Mouse (Mus musculus) heart, adult 9 months (tissue): ENCODE data around the gene Tnik.

Experiments used
- DNase-seq, 2 experiments: peaks; one replicate each; pipeline ENCODE4 v3.0.0; 2022; ENCODE audit warnings: low spot score in 2 of 2

Gene Tnik

DNA sequence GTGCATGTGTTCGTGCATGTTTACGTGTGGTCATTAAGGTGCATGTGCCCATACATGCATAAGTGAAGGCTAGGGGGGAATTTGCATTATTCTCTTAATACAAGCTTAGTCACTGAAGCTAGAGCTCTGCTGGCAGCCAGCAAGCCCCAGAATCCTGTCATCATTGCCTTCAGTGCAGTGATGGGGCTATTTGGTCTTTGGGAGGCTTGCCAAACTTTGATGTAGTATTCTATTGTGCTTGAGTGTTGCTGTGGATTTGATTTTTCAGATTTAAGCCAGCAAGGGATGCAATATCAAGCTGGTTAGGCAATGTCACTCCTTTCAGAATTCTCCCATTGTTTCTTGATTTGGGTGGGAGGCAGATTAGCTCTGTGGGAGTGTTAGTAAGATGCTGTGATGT, 336.5 kb downstream of the Tnik start:
- no peak for DNase-seq

DNA sequence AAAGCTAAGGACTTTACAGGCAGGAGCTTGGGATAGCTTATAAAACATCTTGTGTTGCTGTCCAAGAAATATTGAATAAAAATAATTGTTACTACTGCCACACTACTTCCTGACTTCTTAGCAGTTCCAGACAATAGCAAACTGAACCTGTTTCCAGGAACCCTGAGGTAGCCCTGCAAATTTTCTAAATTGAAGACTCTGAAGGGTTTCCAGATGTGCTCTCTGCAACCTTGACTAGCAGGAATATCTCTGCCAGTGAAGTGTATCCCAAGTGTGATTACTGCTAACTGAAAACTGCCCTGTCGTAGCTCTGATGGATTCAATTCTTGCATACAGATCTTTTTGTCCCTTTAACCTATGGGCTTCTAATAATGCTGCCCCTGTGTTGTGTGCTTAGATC, 343.7 kb downstream of the Tnik start:
- no peak for DNase-seq

DNA sequence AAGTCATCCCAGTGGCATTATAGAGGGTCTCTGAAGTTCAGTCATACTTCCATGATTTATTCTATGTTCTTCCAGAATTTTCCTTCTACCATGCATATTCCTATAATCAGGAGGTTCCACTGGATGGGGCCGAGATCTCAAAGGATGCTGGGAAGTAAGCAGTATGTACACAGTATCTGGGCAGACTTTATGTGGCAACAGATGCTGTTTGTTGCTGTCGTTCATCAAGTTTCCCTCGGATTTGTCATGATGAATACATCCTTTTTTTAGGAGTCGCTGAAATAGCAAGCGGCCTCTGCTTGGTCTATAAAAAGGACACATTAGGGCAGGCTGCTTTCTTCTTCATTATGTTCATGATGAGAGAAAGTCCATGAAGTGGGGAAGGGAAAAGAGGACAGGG, 349.3 kb downstream of the Tnik start:
- DNase-seq, result no peak

DNA sequence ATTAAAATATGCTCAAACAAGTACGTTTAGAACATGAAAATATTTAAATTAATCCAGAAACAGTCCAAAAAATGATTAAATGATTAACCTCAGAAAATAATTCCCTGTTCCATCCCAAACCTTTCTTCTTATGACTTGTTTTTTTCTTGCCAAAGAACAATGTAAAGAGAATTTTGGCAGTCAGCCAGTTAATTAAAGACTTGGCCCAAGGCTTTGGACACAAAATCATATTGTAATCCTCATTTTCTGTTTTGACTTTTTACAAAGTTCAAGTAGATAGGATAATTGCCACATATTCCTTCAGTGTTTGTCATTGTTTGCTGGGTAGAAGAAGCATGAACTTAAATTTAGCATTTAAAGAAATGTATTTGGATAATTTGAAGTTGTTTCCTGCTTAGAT, 353.4 kb downstream of the Tnik start:
- DNase-seq, result no peak

DNA sequence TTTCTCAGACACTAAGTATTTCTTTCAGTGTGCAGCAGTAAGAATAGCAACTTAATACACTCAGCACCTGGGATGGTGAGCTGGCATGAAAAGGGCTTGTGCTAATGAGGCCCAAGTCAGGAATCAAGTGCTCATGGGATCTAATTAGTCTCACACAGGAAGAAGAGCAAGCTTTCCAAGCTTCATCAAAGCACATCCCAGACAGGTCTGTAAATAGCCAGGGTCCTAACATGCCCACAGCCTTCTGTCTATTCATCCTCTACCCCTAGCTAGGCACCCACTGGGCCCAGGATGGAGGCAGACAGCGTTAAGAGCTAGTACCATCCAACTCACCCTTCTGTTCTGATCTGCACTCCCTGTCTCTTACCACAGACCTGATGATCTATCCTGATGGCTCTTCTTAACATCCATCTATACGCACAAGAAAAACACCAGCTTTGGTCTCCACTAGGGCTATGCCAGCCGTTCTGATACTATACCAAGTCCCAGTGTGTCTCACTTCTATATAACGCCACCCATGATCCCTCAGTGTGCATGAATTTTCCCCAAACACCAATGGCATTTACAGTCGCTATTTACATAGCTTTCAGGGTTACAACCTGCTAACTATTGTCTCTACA, 354.1 kb downstream of the Tnik start:
- DNase-seq, result no peak

DNA sequence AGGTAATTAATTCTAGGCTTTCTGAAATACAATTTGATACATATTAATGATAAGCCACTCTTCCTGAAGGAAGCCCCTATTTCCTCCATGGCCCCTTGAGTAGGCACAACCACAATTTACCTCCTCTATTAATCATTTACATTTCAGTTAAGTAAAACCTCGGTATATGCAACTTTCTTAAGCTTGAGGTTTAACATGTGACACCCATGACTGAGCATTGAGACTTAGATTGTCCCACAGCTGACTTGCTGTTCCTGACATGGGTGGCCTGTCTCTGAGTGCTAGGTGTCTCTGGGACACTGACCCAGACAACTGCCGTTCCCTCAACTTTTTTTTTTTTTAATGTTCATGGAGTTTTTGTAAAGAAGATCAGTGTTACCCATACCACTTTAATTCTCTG, 358.8 kb downstream of the Tnik start:
- no peak for DNase-seq

DNA sequence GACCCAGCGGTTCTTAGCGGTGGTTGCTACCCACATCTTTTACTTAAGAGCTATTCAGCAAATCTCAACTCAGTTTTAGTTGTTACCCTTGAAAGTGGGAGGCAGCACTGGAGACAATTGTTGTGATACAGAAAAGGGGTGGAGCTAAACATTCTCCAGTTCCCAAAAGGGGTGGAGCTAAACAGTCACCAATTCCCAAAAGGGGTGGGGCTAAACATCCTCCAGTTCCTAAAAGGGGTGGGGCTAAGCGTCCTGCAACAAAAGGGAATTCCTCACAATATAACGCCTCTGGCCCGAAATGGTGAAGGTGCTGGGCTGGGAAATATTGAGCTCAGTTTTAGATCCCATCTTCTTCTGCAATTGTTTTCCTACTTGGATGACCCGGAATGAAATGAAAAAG, 363.8 kb downstream of the Tnik start:
- no peak for DNase-seq

DNA sequence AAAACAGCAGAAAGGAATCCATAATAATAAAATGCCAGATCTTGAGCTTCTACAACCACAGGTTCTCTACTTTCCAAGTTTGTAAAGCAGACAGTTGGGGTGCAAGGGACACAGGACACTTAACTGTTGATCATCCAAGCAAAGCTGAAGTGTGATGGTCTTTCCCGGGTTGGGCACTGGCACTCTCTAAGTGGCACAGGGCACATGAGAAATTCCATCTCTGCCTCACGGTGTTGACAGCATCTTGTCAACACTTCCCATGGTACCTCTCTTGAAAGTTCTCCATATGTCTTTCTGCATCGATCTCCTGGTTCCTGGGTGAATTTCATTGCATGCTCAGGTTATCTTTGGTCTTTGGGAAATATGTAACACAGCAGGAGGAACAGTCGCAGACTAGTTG, 373.8 kb downstream of the Tnik start:
- DNase-seq, result no peak

DNA sequence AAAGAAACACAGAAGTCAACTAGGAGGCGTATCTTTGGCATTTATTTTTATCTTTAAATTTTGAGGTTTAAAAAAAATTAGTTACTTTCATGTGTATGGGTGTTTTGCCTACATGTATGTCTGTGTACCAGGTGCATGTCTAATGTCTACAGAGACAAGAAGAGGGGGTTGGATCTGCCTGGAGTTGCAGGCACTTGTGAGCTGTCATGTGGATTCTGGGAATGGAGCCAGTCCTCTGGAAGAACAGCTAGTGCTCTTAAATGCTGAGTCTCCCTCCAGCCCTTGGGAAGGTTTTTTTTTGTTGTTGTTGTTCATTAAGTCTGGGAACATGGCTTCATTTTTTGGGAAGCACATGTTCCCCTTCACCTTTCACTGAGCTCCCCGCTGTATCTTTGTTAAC, 375.9 kb downstream of the Tnik start:
- DNase-seq, result peak; percentile 61 to 63

DNA sequence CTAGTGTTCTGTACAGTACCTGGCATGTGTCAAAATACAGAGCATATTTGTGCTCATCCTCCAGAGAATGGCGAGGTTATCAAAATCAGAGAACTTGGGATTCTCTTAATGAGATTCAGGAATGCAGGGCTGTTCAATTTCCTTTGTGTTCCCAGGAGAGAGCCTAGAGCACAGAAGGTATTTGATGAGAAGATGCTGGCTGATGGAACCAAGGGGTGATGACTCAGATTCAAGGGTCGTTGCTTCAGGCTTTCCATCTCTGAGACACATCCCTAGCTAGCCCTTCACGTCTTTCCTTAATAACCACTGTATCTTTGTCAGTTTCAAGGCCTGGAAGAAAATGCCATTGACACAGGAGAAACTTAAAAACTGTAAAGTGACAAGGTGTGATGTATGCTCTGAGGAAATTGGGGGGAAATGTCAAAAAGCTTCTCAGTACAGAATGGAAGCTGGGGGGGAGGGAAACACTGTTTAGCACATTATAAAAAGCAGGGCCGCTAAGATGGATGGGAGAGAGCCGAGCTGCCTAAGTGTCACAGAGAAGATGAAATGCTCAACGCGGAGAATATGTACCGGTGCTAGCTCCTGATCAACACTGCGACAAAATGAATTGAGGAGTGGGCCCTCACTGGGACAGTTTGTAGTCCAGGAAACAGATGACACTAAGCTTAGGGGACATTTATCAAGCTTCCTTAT, 380.4 kb downstream of the Tnik start:
- DNase-seq, result no peak

DNA sequence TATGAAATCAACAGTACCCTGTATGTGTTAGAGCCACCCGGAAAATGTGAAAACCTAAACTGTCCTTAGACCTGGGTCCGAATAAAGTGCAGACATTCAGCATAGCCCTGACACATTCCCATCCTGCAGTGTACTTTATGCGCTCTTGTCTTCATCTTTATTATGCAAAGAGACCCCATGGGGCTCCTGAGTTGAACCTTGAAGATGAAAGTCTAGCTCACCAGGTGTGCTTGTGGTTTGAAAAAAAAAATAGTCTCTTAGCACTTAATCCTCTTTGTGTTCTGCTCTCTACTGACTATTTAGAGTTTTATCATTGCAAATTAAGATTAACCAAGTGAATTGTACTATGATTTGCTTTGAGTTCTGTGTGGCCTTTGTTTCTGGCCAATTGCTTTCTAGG, 389.6 kb downstream of the Tnik start:
- DNase-seq, result no peak

DNA sequence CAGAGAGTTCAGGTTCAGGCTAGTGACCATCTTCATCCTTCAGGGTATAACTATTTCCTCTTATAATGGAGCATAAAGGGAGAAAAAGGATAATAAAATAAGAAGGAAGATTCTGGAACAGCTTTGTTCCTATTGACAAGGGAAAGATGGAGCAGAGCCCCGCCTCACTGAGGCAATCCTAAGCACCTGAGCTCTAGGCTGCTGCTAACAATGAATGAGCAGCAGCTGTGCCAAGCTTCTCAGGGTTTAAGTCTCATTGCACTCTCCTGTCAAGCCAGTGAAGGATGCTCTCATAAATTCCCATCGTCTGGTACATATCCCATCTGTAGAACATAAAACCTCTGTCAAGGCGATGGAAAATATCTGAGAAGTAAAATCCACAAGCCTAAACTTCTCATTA, 390.0 kb downstream of the Tnik start:
- no peak for DNase-seq

DNA sequence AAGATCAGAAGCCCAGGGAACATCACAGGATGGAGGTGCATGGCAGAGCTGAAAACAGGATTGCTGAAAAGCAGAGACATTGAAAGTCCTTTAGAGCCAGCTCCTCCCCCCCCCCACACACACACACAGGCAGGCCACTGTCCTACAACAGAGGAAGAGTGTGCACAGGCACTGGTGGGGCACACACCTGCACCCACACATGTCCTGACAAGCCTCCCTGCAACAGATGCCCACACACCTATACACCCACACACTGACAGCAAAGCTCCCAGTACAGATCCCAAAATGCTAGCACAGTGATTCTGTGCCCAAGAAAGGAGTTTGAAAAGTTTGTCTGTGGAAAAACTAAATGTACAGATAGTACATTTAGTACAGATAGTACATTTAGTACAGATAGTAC, 391.7 kb downstream of the Tnik start:
- no peak for DNase-seq

DNA sequence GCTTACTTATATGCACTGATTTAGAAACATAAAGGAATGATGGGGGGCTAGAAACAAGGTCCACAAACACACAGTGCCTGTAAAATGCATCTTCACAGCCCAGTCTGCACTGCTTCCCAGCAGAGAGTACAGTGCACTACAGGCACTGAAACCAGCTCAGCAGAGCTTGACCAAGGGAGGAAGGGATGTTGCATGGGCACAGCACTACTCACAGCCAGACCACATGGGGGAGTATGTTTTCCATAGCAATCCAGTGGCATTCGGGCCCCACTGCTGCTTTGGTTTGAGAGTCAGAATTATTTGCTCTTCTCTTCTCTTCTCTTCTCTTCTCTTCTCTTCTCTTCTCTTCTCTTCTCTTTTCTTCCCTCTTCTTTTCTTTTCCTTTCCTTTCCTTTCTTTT, 395.3 kb downstream of the Tnik start:
- DNase-seq, result no peak

DNA sequence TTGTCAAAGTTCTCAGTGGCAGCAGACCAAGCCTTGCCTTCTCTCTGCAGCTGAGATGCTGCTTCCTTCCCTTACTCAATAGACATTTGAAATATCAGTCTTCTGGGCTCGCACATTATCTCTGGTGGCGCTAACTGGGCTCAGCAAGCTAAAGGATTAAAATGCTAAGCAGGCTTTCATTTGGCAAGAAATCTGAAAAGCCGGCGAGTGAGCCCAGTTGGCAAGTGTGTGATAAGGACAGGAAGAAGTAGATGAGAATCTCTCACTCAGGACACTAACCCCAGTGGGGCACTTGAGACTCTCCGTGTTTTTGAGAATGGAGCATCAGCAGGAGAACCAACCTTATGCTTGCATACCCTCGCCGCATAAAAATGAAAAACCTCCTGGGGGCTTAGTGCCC, 417.8 kb downstream of the Tnik start:
- no peak for DNase-seq

DNA sequence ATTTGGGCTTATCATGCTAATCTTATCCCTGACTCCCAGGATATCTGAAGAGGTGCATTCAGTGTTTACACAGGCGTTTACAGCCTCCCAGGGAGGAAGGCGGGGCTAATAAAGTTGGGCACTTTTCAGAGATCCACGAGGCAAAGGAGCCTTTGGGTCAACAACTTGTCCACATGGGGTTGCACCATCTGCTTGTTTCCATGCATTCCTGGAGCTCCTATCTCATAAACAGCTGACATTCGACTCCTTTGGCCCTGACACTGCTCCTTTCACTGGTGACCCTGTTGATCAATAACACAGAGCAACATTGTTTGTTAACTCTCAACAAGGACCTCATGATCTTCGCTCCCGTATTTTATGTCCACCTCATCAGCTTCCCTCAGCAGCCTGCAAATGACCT, 418.9 kb downstream of the Tnik start:
- no peak for DNase-seq

DNA sequence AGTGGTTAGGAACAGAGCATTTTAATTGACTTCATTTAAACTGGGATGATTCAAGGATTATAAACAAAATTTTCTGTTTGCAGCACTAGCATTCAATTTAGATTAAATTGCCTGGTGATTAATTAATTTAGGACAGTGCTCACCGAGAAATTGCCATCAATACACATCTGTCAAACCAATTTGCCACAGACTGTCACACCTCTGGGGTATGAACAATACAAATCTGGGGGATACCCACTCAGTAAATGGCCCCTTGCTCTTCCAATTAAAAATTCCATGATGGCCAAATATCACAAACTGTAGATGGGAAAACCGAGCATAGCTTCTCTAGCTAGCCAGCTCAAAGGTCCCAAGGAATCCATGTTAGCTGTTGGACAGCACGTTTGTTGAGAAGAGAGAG, 419.4 kb downstream of the Tnik start:
- DNase-seq, result no peak

DNA sequence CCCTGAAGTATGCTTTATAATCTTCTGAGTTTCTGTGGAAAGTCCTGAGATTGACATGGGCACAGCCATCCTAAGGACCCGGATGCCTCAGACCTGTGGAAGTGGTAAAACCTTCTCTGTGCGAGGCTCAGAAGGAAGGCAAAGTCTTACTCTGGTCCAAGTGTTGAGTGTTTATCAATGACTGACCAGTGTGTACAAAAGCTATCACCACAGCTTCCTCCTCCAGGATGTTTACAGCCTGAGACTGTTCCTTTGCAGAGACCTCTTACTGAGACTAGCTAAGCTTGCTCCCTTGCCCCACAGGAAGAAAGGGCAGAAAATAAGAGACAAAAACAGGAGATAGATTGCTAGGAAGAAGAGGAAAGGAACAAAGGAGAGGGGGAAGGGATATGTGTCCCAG, 422.5 kb downstream of the Tnik start:
- DNase-seq, result no peak

DNA sequence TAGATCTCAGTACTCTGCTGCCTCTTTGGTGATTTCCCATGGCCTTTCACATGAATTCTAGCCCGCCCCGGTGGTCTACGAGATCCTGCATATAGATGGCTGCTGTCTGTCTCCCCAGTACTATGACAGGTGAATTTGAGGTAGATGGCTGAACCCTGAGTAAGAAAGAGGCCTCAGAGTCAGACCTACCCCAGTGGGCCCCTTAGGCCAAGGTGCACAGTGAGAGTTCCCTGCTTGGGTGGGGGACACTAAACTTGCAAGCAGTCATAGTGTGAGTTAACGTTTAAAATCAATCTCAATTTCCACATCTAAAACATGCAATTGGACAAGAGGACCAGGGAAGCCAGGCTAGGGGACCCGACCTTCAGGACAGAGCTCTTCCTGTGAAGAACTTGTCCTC, 431.8 kb downstream of the Tnik start:
- DNase-seq, result no peak

DNA sequence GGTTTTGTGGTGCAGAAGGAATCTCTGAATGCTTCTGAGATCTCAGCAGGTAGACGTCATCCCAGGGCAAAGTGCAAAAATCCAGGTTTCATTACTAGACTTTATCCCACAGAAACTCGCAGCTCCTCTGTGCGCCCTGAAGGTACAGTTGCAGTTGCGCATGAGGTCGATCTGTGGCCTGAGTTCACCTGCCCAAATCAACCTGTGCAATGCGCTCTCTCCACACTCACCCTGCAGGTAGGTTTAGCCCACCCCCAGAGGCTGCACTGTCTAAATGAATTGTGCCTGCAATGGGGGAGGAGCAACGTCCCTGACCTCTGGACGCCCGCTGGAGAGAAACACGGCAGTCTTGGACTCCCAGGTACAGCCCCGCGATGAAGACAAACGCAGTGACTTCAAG, 432.6 kb downstream of the Tnik start:
- no peak for DNase-seq

DNA sequence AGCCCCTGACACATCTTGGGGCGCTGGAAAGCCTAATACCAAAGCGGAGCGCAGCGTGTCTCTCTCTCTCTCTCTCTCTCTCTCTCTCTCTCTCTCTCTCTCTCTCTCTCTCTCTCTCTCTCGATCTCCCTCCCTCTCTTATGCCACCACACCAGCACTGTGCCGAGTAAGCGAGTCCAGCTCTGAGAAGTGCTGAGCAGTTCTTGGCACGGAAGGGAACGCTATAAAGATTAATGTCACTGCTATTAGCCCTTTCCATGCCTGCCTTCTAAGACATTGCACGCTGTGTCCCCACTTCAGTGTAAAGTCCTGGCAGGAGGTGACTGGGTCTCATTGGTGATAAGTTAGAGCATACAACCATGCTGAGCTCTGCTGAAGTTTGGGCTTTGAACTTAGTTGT, 433.1 kb downstream of the Tnik start:
- DNase-seq, result no peak

DNA sequence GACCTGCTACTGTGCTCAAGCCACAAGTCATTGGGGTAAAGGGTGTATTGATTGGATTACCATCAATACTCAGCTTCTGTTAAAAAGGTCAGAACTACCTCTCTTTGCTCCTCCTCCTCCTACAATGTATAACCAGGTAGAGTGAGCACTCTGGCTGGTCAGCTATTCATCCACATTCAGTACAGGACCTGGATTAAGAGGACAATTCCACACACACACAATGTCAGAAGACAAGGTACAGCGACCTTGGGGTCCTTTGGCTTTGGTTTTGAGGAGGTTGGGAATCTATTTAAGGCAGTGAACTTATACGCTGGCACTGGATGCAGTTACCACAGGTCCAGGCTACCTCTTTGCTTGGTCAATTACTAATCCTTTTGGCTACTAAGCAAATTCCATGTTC, 434.8 kb downstream of the Tnik start, which contains the start of gene Slc2a2:
Slc2a2 (plus strand) TSS at position 107 of the 400 bp plus-strand sequence.
- no peak for DNase-seq

DNA sequence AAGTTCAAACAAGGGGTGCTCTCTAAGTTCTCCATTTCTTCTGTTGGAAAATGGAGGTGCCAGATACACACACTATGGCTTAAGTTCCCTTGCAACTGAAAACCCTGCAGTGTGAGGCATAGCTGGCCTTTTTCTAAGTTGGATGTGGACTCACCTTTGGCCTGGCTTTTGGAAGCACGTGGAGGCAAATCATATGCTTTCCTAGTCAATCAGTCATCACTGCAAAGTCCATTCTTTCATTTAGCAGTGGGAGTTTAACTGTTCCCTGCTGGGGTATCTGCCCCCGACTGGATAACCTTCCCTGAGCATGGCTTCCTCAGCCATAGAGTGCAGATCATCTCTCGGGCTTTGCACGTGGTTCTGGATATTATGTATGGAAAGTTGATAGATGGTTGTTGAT, 436.6 kb downstream of the Tnik start:
- no peak for DNase-seq

DNA sequence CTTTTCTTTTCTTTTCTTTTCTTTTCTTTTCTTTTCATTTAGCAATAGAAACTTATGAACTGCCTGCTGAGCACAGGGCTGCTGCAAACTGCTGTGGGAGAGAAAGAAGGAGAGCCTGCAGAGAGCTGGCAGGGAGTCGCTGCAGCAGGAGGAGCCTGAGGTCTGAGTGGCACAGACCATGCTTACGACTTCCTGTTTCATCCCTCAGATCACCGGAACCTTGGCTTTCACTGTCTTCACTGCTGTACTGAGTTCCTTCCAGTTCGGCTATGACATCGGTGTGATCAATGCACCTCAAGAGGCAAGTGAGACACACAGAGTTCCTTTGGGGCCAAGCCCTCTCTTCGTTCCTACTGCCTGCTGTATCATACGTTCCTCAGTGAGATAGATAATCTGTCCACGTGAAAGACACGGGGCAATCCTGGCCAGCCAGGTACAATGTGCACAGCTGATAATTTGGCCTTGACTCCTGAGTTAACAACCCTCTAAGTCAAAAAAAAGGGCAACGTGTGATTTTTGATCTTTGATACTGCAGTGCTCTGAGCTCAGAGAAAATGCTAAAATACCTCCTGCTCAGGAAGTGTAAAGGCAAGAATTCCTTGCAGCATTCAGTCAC, 442.6 kb downstream of the Tnik start:
- no peak for DNase-seq
